21 mouse cellular contexts compared by ENCODE assay signal in genomic region chr9:57864336-57864735, GRCm38 (mm10). TPM values are rescaled to one million over a fixed set of nuclear protein-coding genes. Genes with fewer than 3 reads are reported as not detected.
DNase-seq lines count a peak whose midpoint lies in the region; ATAC-seq and TF ChIP-seq lines count a peak whose summit lies in the region.
"Had no signal": no experiment of that assay in that cellular context is flagged by ENCODE, and none has a peak within 500 bp of the region (broad histone marks: within the 10 kb centered on the region; RNA-seq: fewer than 3 reads in every experiment).

No protein-coding gene starts in this region.

- H3K4me3 ChIP-seq in heart, embryonic 12.5 days = no peak overlapping the region
- H3K4me3 ChIP-seq in kidney, postnatal 0 days (replicated peaks; ENCODE audit: low read depth, low read length) = no peak overlapping the region
- no peak overlapping the region for H3K4me3 ChIP-seq in kidney, adult 2 months (ENCODE audit: insufficient read depth, low read depth, low read length)
- no peak overlapping the region for H3K4me3 ChIP-seq in lung, postnatal 0 days (ENCODE audit: low read depth, low read length)
- H3K4me3 ChIP-seq: forebrain, embryonic 13.5 days; liver, embryonic 15.5 days; megakaryocyte, embryonic 14.5 days had no signal

- H3K4me2 ChIP-seq in heart, embryonic 12.5 days = no peak overlapping the region
- no peak overlapping the region for H3K4me2 ChIP-seq in kidney, postnatal 0 days (ENCODE audit: low read length)
- no peak overlapping the region for H3K4me2 ChIP-seq in lung, postnatal 0 days (replicated peaks; ENCODE audit: low read depth, low read length)
- H3K4me2 ChIP-seq: forebrain, embryonic 13.5 days; liver, embryonic 15.5 days had no signal

- no peak overlapping the region for H3K9ac ChIP-seq in heart, embryonic 12.5 days
- no peak overlapping the region for H3K9ac ChIP-seq in kidney, postnatal 0 days (ENCODE audit: low read depth, low read length)
- H3K9ac ChIP-seq in lung, postnatal 0 days (replicated peaks; ENCODE audit: low read depth) = no peak overlapping the region
- H3K9ac ChIP-seq: forebrain, embryonic 13.5 days; liver, embryonic 15.5 days had no signal

- no peaks in the 10 kb centered on the region for H3K4me1 ChIP-seq in heart, embryonic 12.5 days (replicated peaks)
- H3K4me1 ChIP-seq in kidney, postnatal 0 days (replicated peaks; ENCODE audit: insufficient read depth, low read length) = no peaks in the 10 kb centered on the region
- no peaks in the 10 kb centered on the region for H3K4me1 ChIP-seq in kidney, adult 2 months (ENCODE audit: control insufficient read depth, insufficient read depth, low read length)
- no peaks in the 10 kb centered on the region for H3K4me1 ChIP-seq in lung, postnatal 0 days (ENCODE audit: insufficient read depth, low read depth, low read length)
- H3K4me1 ChIP-seq: liver, embryonic 15.5 days had no signal

- TF ChIP-seq EP300 in lung, postnatal 0 days (IDR thresholded peaks at IDR 0.05) = no peak

- no peaks in the 10 kb centered on the region for H3K36me3 ChIP-seq in heart, embryonic 12.5 days
- H3K36me3 ChIP-seq in kidney, postnatal 0 days (ENCODE audit: insufficient read depth, low read length) = no peaks in the 10 kb centered on the region
- no peaks in the 10 kb centered on the region for H3K36me3 ChIP-seq in kidney, adult 2 months (ENCODE audit: control insufficient read depth, insufficient read depth, low read length)
- no peaks in the 10 kb centered on the region for H3K36me3 ChIP-seq in lung, postnatal 0 days (ENCODE audit: insufficient read depth, low read length)
- H3K36me3 ChIP-seq: liver, embryonic 15.5 days had no signal

- H3K27me3 ChIP-seq in heart, embryonic 12.5 days (replicated peaks) = no peaks in the 10 kb centered on the region
- no peaks in the 10 kb centered on the region for H3K27me3 ChIP-seq in kidney, postnatal 0 days (ENCODE audit: insufficient read depth, low read length)
- no peaks in the 10 kb centered on the region for H3K27me3 ChIP-seq in kidney, adult 2 months (replicated peaks; ENCODE audit: control insufficient read depth, insufficient read depth, low read length)
- no peaks in the 10 kb centered on the region for H3K27me3 ChIP-seq in lung, postnatal 0 days (replicated peaks; ENCODE audit: insufficient read depth, low read length)

- TF ChIP-seq POLR2A in kidney, adult 2 months (IDR thresholded peaks at IDR 0.05; ENCODE audit: low read depth, low read length) = no peak

- ATAC-seq in heart, embryonic 12.5 days (ENCODE audit: insufficient number of reproducible peaks, low FRiP score) = no peak
- ATAC-seq in kidney, postnatal 0 days (replicated peaks; ENCODE audit: low FRiP score, low read depth) = no peak
- ATAC-seq in lung, postnatal 0 days = peak; percentile 47
- ATAC-seq: forebrain, embryonic 13.5 days; hindbrain, embryonic 16.5 days had no signal

- H3K27ac ChIP-seq in heart, embryonic 12.5 days (ENCODE audit: poor library complexity, severe bottlenecking) = no peak overlapping the region
- H3K27ac ChIP-seq in kidney, postnatal 0 days = no peak overlapping the region
- no peak overlapping the region for H3K27ac ChIP-seq in kidney, adult 2 months (ENCODE audit: insufficient read depth, low read depth, low read length)
- no peak overlapping the region for H3K27ac ChIP-seq in lung, postnatal 0 days (ENCODE audit: low read length)
- H3K27ac ChIP-seq: forebrain, embryonic 13.5 days; liver, embryonic 15.5 days had no signal

- H3K9me3 ChIP-seq in heart, embryonic 12.5 days (replicated peaks) = no peaks in the 10 kb centered on the region
- H3K9me3 ChIP-seq in kidney, postnatal 0 days (replicated peaks; ENCODE audit: low read length) = no peaks in the 10 kb centered on the region
- H3K9me3 ChIP-seq in lung, postnatal 0 days (ENCODE audit: low read length) = no peaks in the 10 kb centered on the region
- H3K9me3 ChIP-seq: forebrain, embryonic 13.5 days; liver, embryonic 15.5 days; megakaryocyte, embryonic 14.5 days had no signal

- no peak for TF ChIP-seq CTCF in kidney, postnatal 0 days (IDR thresholded peaks at IDR 0.05; ENCODE audit: low read depth)
- no peak for TF ChIP-seq CTCF in kidney, adult 2 months (conservative IDR thresholded peaks at IDR 0.05; ENCODE audit: insufficient read depth, insufficient read length, low read depth, low read length)
- TF ChIP-seq CTCF in lung, postnatal 0 days (IDR thresholded peaks at IDR 0.05) = no peak

- peak; percentile 57 for DNase-seq in heart, adult 8-10 months (ENCODE audit: low spot score)
- peak; percentile 32 for DNase-seq in kidney, postnatal 0 days (ENCODE audit: low spot score)
- no peak for DNase-seq in kidney, adult 2 months
- peak; percentile 60 for DNase-seq in lung, postnatal 0 days (ENCODE audit: low spot score)
- no peak for DNase-seq in lung, postnatal 4 days
- DNase-seq in NIH3T3 (ENCODE audit: low read depth) = peak; percentile 16
- DNase-seq: adrenal gland, adult 8-10 months; B cell, adult 2 months; cerebellum, adult 2 months; cerebellum, postnatal 14 days; gastrocnemius, postnatal 10 days; kidney, adult 8-10 months; layer of hippocampus, postnatal 36 days; midbrain, embryonic 14.5 days; thymus, adult 2 months; thymus, postnatal 36 days had no signal

RNA-seq across cellular contexts. Expression of gene Arid3b, which starts 27.7 kb away (rescaled TPM):
- 1 to 10 TPM; 2.9 to 5.4 (median 3.4) TPM for total RNA-seq in heart, adult 8-10 months (2022)
- polyA plus RNA-seq in heart, embryonic 12.5 days (2016; fragmentation: Nextera tagmentation; extraction: Ambion mirVana) = 27.0 and 29.8 TPM in 2 replicates
- 4.0 and 4.2 TPM in 2 replicates for polyA plus RNA-seq in kidney, postnatal 0 days (2015; fragmentation: Nextera tagmentation; extraction: Ambion mirVana)
- polyA plus RNA-seq in kidney, adult 2 months (2012; rRNA removed) = 4.6 and 5.0 TPM in 2 replicates
- 5.8 and 6.2 TPM in 2 replicates for polyA plus RNA-seq in lung, postnatal 0 days (2015; fragmentation: Nextera tagmentation; extraction: Ambion mirVana)

RNA-seq across cellular contexts. Expression of gene Ubl7, which starts 46.4 kb away (rescaled TPM):
- 10 to 100 TPM; 72.5 to 82.8 (median 80.1) TPM for total RNA-seq in heart, adult 8-10 months (2022)
- polyA plus RNA-seq in heart, embryonic 12.5 days (2016; fragmentation: Nextera tagmentation; extraction: Ambion mirVana) = 103 and 104 TPM in 2 replicates
- polyA plus RNA-seq in kidney, postnatal 0 days (2015; fragmentation: Nextera tagmentation; extraction: Ambion mirVana) = 124 and 141 TPM in 2 replicates
- polyA plus RNA-seq in kidney, adult 2 months (2012; rRNA removed) = 144 and 150 TPM in 2 replicates
- 120 and 121 TPM in 2 replicates for polyA plus RNA-seq in lung, postnatal 0 days (2015; fragmentation: Nextera tagmentation; extraction: Ambion mirVana)

Comparison
In these comparisons a context has a peak if more than half of its experiments do, and no peak if none do; other contexts are left out.
1. DNase-seq: peak in heart, adult 8-10 months (single experiment), kidney, postnatal 0 days (single experiment), lung, postnatal 0 days (single experiment) and NIH3T3 (single experiment); none in kidney, adult 2 months (single experiment) and lung, postnatal 4 days (0 of 2).